Mouse (Mus musculus) hematopoietic stem cell, adult 5-6 weeks (primary cell): Measurements from ENCODE around the gene Cpa5. TPM values are rescaled to one million over a fixed set of nuclear protein-coding genes. Genes with fewer than 3 reads are reported as not detected.

Experiments
- ATAC-seq, 2 experiments: fragments of 125-278 bp in 1 of 2; replicated peaks in 1 of 2; 2 replicates each; pipeline ENCODE4 v1.8.0; 2016 to 2017; ENCODE audit warnings: inconsistent platforms in 2 of 2, mild to moderate bottlenecking in 2 of 2, moderate number of reproducible peaks in 2 of 2, low read depth in 1 of 2, moderate TSS enrichment in 1 of 2; ENCODE audit not compliant: low FRiP score in 2 of 2, poor library complexity in 2 of 2, severe bottlenecking in 2 of 2, insufficient read depth in 1 of 2, low TSS enrichment in 1 of 2
- total RNA-seq: library from RNA; stranded (forward); fragments of 172-1452, 232-1000 nt; gene quantifications from 2 replicates; pipeline ENCODE4 v1.2.3, GENCODE M21; 2017

The Cpa5 gene
- total RNA-seq, 1 experiment from 2014 or later, result not detected

GRCm38 (mm10) chr6:30624763-30625162 is 14.0 kb downstream of the Cpa5 start:
- no peak for ATAC-seq

- ATAC-seq, result no peak
Measured at GRCm38 (mm10) chr6:30628152-30628551, 17.3 kb downstream of the Cpa5 start.

GRCm38 (mm10) chr6:30629989-30630388 is 19.2 kb downstream of the Cpa5 start:
- ATAC-seq, result no peak

- no peak for ATAC-seq
Measured at GRCm38 (mm10) chr6:30635361-30635862, 24.6 kb downstream of the Cpa5 start.

GRCm38 (mm10) chr6:30636186-30636842 is 25.5 kb downstream of the Cpa5 start:
- no peak for ATAC-seq

- ATAC-seq, result no peak
Measured at GRCm38 (mm10) chr6:30638674-30639268, 28.0 kb downstream of the Cpa5 start, which contains the start of gene Cpa1. Gene Cpa1, plus strand, starts transcription at chr6:30639218.

- peak in 1 of 2 experiments; percentile 51; a peak in 1 of 4 replicates for ATAC-seq
Measured at GRCm38 (mm10) chr6:30643694-30644460, 33.1 kb downstream of the Cpa5 start.

- no peak for ATAC-seq
Measured at GRCm38 (mm10) chr6:30644462-30644861, 33.7 kb downstream of the Cpa5 start.

GRCm38 (mm10) chr6:30645379-30645778 is 34.6 kb downstream of the Cpa5 start:
- ATAC-seq, result no peak

- no peak for ATAC-seq
Measured at GRCm38 (mm10) chr6:30649651-30650296, 39.0 kb downstream of the Cpa5 start.

- ATAC-seq, result no peak
Measured at GRCm38 (mm10) chr6:30652425-30653188, 41.8 kb downstream of the Cpa5 start.

- ATAC-seq, result no peak
Measured at GRCm38 (mm10) chr6:30653518-30653917, 42.7 kb downstream of the Cpa5 start.

- ATAC-seq, result no peak
Measured at GRCm38 (mm10) chr6:30654402-30654859, 43.6 kb downstream of the Cpa5 start.

- ATAC-seq, result no peak
Measured at GRCm38 (mm10) chr6:30654932-30655331, 44.1 kb downstream of the Cpa5 start.

GRCm38 (mm10) chr6:30657279-30657678 is 46.5 kb downstream of the Cpa5 start:
- ATAC-seq, result no peak

GRCm38 (mm10) chr6:30658619-30659018 is 47.8 kb downstream of the Cpa5 start:
- no peak for ATAC-seq

- no peak for ATAC-seq
Measured at GRCm38 (mm10) chr6:30664776-30665175, 54.0 kb downstream of the Cpa5 start.
